Mouse (Mus musculus) lung, adult 2 months (tissue): Measurements from ENCODE around the gene Dnaja3.
A peak's percentile ranks its signal among the peaks of the same experiment; 100 is the strongest.

ENCODE experiments used
- CTCF ChIP-seq: fragments of 200-500 bp; IDR thresholded peaks from 2 replicates; pipeline ENCODE4 v1.5.1; 2011; ENCODE audit warnings: mild to moderate bottlenecking, low read length, control low read depth; ENCODE audit not compliant: insufficient read depth
- POLR2A ChIP-seq: fragments of 200-500 bp; IDR thresholded peaks from 2 replicates; pipeline ENCODE4 v1.6.1; 2011; ENCODE audit warnings: low read depth, mild to moderate bottlenecking, control low read depth, low read length, borderline replicate concordance; ENCODE audit errors: extremely low read depth

DNA sequence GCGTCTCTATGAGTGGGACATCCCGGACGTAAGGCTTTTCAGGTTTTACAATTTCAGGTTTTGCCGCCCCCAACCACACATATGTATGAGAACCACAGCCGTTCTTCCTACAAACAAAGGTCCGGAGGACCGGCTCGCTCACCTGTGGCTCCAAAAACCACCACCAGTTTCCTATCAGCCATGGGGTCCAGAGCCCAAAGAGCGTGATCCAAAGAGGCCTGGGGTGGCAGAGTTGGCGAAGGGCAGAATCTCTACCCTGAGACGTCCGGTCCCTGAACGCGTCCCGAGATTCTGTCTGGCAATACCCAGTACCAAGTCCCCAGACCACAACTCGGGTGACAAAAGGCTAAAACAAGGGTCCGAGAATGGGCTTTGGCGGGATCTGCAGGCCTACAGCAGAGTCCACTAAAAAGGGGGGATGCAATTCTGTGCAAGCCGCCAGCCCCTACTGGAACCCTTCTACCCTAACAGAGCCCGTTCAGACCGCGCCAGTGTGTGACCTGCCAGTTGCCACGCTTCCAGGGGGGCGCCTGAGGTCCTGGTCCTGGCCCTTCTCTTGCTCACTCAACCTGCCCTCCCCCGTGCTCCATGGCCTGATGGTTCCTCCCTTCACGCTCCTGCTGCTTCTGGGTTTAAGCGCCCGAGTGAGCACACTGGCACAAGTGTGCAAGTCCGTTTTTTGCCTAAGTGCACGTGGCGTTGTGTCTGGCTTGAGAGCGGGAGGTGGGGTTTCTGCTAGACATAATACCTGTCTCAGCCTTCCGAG, 79.1 kb downstream of the Dnaja3 start, which contains the start of gene Nmral1:
- TF ChIP-seq CTCF = no peak
- peak; percentile 23; the same call in 1 of the 2 replicates for TF ChIP-seq POLR2A
